Mouse (Mus musculus): ENCODE results near the gene Lhb.
"Not testable (repeated sequence)": the region's sequence is repeated elsewhere in the genome, so short reads cannot be mapped to it uniquely, and the experiment has no call there.

Gene Lhb

DNA sequence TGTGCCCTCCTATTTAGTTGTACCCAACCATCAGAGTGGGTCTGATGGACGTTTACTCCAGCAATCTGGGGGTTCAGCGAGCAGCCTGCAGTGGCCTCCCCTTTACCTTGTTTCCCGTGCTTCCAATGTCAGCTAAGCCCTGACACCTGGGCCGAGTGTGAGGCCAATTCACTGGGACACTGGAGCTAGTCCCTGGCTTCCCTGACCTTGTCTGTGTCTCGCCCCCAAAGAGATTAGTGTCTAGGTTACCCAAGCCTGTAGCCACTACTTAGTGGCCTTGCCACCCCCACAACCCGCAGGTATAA lies at the start of gene Lhb:
TSS of gene Lhb (plus strand) at position 206 of the 305 bp plus-strand sequence.
- no peak for DNase-seq (ENCODE audit: low read depth, low spot score)

DNA sequence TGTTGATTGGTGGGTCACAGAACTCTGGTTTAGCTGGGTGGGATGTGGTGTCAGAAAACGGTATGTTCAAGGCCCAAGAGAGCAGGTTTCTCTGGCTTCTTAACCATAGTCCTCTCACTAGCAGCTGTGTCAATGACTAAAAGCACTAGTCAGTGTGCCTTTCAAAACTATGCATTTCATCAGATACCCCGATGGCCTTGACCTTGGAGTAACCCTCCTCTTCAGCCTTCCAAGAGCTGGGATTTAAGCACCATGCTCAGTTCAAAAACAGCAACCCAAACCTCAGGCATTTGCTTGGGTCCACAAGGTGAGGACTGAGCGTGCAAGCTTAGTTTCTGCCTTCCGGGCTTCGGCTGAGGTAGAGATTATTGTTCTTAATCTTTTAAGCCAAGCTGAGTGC lies 48.2 kb upstream of the Lhb start:
- DNase-seq (ENCODE audit: low read depth, low spot score): no peak

DNA sequence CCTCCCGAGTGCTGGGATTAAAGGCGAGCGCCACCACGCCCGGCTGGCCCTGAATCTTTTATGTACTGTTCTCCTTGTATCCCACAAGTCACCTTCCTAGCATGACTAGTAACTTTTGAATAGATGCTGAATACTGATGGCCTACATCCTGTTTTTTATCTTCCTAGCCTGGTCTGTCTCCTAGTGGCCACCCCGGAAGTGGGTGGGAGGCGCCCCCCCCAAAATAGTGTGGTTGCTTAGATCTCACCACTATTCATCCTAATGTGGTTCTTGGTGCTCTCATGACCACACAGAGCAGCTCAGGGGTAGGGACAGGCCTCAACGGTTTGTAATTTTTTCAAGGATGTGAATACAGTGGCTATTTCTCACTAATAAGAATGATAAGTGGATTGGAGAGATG lies 46.0 kb upstream of the Lhb start:
- DNase-seq (ENCODE audit: low read depth, low spot score): no peak

DNA sequence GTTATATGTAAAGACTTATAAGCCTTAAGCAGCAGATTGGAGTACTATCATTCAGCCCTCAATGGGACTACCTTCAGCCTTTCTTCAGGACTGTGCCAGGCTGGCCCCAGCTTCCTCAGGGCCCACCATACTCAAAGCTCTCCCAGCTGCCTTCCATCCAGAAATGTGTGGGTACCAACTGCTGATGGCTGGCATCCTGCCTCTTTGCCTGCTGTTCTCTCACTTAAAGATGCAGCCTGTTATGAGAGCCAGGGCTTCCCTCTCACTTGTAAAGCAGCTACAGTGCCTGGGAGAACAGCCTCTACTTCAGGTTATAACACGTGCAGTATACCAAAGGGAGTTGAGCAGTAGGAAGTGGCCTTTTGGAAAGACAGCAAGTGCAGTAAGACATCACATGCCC lies 44.6 kb upstream of the Lhb start:
- no peak for DNase-seq (ENCODE audit: low read depth, low spot score)

DNA sequence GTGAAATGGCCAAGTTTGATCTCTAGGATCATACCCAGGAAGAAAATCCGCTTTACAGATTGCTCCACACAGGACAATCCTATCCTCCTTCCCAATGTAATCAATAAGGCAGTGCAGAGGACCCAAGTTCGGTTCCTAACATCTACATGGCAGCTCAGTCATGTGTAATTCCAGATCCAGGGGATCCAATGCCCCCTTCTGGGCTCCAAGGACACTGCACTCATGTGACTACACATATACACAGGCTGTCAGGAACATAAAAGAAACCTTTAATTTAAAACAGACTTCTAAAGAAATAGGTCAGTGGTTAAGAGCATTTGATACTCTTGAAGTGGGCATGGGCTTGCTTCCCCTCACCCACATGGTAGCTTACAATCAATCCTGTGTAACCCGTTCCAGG lies 34.5 kb upstream of the Lhb start:
- DNase-seq (ENCODE audit: low read depth, low spot score): no peak

DNA sequence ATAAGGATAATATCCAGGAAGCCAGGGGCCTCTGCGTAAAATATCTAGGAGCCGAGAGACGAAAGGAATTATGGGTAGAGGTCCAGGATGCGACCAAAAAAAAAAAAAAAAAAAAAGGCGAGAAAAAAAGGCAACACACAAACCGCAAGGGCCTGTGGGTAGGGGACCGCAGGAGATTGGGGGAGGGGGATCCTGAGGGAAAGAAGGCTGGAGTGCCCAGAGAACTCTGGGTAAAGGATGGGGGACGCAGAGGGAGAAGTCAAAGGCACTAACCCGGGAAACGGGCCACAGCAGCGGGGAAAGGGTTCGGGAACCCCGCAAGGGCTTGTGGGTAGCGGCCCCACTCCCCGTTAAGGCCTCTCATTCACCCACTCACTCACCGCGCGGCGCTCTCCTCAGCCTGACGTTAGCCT lies 25.5 kb upstream of the Lhb start:
- peak; percentile 85 for DNase-seq (ENCODE audit: low read depth, low spot score)

DNA sequence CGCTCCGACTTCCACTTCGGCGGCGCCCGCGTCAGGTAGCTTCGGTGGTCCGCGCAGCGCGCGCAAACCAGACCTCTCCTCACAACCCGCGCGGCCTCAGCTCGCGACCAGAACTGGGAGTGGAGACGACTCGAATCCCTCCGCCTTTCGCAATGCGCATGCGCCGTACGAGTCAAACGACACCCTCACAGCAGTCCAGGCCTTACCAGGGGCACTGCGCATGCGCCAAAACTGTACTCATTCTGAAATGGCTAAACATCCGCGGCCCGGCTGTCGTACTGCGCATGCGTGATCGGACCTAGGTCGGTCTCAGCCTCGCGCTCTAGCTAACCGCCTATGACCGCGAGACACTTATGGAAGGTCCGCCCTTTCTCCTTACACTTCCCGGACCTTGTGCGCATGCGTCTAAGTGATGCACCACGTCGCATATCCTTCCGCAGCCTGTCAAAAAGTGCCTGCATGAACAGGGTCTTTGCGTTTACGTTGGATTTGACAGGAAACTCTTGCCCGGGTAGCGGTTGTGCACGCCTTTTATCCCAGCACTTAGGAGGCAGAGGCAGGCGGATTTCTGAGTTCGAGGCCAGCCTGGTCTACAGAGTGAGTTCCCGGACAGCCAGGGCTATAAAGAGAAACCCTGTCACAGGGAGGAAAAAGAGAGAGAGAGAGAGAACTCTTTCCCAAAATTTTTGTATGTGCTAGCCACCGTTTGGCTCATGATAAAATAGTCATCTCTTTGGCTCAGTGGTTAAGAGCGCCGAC lies 24.9 kb upstream of the Lhb start, which contains the start of gene Snrnp70:
TSS of gene Snrnp70 (minus strand) at position 165 of the 759 bp plus-strand sequence.
- peak; percentile 100 for DNase-seq (ENCODE audit: low read depth, low spot score)

DNA sequence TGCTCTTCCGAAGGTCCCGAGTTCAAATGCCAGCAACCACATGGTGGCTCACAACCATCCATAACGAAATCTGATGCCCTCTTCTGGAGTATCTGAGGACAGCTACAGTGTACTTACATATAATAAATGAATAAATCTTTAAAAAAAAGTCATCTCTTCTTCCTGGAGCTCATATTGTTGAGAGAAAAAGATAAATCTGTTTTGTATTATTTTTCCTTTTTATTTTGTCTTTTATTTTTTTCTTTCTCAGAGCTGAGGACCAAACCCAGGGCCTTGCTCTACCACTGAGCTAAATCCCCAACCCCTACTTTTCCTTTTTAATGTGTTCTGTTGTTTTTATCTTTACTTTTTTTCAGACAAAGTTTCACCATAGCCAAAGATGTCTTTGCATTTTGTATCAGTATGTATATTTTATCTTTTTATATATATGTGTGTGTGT lies 24.3 kb upstream of the Lhb start:
- DNase-seq (ENCODE audit: low read depth, low spot score): not testable (repeated sequence)

DNA sequence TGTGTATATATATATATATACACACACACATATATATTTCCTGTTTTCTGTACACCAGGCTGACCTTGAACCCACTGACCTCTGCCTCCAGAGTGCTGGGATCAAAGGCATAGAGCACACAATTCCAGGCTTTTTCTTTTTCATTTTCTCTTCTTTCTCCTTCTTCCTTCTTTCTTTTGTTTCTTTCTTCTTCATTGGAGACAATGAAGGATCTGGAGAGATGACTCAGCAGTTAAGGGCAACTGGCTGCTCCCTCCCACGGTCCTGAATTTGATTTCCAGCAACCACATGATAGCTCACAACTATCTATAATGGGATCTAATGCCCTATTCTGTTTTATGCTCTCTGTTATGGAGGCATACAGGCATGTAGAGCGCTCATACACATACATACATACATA lies 23.8 kb upstream of the Lhb start:
- DNase-seq (ENCODE audit: low read depth, low spot score): no peak

DNA sequence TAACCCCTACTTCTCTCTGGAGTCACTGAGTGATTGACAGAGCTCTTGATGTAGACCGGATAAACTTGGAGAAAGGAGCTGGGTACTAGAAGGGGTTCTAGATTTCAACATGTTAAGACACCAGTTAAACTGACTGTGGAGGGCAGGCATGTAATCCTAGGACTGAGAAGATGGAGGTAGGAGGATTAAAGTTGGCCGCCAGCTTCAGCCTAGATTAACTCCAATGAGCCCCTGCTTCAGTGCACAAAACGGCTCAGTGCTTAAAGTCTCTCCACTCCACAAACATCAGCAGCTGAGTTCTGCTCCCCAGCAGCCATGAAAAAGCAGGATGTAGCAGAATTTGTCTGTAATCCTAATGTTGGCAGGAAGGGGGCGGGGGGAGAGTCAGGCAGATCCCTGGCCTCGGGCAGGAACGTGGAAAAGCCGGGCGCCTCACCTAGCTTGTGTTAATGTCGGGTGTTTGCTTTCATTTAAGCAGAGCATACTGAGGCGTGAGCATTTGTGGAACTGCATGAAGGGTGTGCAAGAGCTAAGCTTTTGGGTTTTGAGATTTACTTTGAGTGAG lies 19.0 kb upstream of the Lhb start:
- DNase-seq (ENCODE audit: low read depth, low spot score): no peak

DNA sequence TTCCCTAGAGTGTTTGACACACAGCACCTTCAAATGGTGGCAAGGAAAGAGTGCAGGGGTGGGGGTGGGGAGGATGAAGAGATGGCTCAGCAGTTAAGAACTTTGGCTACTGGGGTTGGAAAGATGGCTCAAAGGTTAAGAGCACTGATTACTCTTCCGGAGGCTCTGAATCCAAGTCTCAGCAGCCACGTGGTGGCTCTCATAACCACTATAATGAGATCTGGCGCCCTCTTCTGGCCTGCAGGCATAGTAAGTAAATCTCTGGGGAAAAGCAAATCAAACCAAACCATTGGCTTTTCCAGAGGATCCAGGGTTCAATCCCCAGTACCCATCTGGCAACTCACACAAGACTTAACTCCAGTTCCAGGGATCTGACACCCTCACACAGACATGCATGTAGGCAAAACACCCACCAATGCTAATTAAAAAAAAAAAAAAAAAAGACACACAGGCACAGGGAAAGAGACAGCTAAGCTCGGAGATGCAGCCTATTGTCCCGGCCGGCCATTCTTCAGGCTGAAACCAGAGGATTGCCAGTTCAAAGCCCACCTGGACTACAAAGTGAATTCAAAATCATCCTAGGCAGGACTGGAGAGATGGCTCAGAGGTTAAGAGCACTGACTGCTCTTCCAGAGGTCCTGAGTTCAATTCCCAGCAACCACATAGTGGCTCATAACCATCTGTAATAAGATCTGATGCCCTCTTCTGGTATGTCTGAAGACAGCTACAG lies 16.9 kb upstream of the Lhb start:
- DNase-seq (ENCODE audit: low read depth, low spot score): peak; percentile 68

DNA sequence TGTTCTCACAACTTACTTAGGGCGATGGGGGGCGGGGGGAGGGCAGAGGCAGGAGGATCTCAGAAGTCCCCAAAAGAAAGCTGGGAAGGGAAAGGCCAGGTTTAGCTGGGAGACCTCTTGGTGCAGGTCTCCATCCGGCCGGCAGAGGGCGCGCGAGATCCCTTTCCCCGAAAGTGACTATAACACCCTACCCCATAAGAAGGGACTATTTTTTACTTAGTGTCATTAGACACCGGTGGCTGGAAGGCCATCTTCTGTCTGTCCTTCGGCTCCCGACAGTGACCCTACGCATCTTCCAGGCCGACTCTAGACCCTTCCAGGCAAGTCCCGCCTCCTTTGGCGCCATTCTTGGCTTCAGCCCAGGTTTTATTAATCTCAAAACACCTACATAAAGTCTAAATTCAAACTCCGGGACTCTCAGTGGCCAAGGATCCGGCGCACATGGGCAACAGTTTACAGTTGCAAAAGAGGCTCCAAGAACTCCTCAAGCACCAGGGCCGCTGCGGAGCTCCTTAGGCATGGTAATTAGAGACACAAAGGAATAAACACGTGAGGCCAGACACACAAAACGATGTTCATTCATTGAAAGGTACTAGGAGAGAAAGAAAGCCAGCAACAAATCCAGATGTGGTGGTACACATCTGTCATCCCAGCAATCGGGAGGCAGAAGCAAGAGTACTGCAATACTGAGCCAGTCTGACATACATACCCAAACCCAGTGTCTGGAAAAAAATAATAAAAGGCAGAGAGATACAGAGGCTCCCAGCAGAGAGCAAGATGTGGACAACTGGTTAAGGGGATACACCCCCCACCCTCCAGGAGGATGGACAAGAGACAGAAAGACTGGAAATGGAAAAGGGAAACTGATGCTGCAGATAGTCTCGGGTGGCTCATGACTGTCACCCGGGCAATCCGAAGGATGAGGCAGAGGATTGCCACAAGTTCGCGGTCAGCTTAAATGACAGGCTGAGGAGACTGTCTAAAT lies 15.2 kb upstream of the Lhb start, which contains the start of gene Kcna7:
TSS of gene Kcna7 (plus strand) at position 563 of the 985 bp plus-strand sequence.
- DNase-seq (ENCODE audit: low read depth, low spot score): peak; percentile 51

DNA sequence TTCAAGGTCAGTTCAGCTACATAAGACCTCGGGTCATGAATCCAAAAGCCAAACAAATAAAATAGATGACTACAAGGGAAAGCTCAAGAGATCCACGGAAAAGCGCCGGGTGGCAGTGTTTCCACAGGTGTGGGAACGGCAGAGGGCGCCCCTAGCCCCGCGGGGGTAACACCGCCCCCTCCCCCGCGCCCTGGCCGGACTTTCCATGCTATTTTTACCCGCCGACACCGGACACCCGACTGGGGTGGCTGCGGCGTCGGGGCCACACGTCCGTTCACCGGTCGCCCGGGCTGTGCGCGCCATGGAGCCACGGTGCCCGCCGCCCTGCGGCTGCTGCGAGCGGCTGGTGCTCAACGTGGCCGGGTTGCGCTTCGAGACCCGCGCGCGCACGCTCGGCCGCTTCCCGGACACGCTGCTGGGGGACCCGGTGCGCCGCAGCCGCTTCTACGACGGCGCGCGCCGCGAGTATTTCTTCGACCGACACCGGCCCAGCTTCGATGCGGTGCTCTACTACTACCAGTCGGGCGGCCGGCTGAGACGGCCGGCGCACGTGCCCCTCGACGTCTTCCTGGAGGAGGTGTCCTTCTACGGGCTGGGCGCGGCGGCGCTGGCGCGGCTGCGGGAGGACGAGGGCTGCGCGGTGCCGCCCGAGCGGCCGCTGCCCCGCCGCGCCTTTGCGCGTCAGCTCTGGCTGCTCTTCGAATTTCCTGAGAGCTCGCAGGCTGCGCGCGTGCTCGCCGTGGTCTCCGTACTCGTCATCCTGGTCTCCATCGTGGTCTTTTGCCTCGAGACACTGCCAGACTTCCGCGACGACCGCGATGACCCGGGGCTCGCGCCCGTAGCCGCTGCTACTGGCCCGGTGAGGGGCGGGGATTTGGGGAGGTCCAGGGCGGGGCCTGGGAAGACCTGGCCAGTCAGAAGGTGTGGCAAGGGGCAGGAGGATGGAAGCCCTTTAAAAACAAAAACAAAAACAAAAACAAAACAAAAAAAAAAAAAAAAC lies 14.2 kb upstream of the Lhb start:
- DNase-seq (ENCODE audit: low read depth, low spot score): no peak

DNA sequence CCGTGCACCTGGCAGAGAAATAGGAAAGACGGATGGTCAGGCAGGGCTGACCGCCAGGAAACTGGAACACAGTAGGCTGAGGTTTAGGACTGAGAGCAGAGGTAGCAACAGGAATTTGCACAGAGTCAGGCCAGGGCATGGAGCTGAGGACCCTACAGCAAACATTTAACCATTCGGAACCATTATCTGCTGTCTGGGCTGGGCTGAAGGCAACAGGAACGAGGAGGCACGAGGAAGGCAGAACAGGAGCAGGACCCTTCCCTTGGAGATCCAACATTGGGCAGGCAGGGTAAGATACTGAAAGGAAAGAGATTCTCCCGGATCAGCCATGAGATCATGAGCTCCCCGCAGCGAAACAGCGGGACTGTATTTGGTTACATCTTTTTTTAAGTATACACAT lies 12.8 kb upstream of the Lhb start:
- DNase-seq (ENCODE audit: low read depth, low spot score): no peak

DNA sequence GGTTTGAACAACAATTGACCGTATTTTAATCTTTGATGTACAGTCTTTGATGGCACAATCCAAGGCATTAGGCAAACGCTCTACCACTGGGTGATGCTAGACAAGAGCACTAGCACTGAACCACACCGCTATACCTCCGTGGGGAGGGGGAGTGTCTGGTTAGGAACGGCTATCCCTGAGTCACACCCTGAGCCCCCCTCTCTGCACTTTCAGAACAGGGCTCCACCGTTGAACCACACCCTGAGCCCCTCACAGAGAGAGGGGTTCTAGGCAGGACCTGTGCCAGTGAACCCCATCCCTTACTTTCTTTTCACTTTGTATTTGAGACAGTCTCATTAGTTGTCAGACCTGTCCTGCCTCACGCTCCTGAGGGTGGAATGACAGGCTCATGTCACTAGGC lies 12.3 kb upstream of the Lhb start:
- no peak for DNase-seq (ENCODE audit: low read depth, low spot score)

DNA sequence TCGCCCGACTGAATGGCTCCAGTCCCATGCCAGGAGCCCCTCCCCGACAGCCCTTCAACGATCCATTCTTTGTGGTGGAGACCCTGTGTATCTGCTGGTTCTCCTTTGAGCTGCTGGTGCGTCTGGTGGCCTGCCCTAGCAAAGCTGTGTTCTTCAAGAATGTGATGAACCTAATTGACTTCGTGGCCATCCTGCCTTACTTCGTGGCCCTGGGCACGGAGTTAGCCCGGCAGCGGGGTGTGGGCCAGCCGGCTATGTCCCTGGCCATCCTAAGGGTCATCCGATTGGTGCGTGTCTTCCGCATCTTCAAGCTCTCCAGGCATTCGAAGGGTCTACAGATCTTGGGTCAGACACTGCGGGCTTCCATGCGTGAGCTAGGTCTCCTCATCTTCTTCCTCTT lies 11.7 kb upstream of the Lhb start:
- no peak for DNase-seq (ENCODE audit: low read depth, low spot score)

DNA sequence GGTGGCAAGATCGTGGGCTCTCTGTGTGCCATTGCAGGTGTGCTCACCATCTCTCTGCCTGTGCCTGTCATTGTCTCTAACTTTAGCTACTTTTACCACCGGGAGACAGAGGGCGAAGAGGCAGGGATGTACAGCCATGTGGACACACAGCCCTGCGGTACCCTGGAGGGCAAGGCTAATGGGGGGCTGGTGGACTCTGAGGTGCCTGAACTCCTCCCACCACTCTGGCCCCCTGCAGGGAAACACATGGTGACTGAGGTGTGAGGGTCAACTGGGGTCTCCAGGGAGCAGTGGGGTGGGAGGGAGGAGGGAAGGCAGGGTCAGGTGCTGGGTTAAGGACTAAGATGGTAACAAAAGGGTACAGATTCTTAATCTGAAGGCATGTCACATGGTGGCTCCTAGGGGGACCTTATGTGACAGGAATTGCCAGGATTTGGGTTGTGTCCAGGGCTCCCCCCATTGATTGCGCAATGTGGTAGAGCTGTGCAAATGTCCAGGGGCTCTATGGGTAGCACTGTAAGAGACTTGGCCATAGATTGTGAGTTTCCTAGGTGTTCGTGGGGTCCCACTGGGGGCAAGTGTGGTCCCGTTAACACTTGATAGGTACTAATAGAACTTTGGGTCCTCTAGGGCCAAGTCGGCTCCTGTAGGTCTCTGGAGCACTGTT lies 11.0 kb upstream of the Lhb start:
- no peak for DNase-seq (ENCODE audit: low read depth, low spot score)

DNA sequence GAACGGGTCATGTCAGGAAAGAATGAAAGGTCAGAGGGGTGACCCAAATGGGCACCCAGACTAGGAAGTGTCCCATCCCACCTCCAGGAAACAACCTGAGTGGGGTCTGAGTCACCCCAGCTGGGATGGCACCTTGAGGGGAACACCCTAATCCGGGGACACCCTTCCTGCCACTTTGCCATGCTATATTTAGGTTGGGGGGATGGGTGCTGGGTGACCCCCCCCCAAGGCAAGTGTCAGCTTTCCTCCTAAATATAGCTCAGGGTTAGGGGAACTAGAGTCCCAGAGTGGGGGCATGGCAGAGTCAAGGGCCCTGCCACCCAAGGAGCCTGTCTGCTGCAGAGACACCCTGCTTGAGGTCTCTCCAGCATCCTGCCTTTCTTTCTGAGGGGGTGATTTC lies 8.2 kb upstream of the Lhb start:
- no peak for DNase-seq (ENCODE audit: low read depth, low spot score)

DNA sequence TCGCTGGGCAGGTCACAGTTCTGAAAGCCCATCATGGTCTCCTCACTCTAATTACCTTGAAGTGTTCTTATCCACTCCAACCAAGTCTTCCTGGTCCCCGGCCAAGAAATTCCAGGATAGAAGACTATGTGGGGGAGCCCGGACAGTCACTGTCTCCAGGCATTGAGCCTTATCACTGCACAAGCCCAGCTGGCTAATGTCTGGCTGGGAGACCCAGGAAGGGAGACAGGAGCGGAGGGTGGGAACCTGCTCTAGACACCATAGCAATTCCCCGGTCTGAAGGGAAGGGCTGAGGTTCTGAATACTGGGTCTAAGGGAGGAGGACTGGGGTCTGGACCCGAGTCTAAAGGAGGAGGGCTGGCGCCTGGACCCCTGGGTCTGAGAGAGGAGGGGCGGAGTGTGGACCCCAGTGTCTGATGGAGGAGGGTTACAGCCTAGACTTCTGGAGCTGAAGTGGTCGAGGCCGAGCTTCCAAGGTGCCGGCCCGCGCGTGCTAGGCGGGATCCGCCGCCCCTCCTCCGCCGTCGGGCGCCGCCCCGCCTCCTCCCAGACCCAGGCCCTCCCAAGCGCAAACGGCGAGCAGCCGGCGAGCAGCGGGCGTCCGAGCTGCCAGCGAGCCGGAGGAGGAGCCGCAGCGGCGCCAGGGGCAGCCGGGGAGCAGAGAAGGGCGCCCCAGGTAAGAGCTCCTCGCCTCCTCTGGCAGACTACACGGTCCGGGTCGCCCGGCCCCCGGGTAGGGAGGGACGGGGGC lies 7.3 kb upstream of the Lhb start, which contains the start of gene Ntf5:
TSS of gene Ntf5 (plus strand) at position 583 of the 751 bp plus-strand sequence.
- no peak for DNase-seq (ENCODE audit: low read depth, low spot score)

All from forelimb bud, embryonic 11.5 days (tissue).